In the genomic region with DNA sequence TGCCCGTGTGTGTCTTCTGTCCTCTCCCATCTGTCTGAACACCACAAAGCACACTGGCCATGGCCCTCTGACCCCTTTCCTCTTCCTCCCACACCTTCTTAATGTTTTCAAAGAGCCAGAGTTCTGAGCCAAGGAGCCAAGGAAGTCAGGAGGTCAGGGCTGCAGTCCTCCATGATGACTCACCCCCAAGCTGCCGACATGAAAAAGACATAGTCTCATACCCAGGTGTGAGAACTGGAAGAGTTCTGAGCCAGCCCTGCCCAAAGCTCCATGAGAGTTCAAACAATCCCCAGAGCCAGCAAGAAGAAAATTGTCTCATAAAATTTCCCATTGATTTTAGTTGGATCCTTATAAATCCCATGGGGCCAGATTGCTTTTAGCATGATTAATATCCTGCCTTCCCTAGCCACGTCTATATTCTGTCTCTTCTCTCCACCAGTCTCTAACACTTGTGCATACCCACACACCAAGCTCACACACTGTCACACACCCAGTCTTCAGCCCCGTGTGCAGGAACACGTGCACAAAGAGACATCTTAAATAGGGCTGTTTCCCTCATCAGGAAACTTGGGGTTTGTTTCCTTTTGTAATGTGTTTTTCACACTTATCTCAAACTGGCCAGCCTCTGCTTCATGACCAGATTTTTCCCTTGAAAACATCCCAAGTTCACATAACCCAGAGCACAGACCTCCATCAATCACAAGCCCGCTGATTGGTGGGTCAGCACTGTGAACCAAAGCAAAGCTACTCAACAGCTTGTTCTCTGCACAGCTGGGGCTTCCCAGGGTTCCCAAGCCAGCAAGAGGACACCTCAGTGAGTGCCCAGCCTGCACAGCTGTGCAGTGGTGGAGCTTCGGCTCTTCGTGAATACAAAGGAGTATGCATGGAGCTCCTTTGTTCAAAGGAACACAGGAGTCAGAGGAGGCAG, we compare ENCODE assay signal across 10 mouse cellular contexts.
DNase-seq lines count a peak whose midpoint lies in the region; ATAC-seq lines count a peak whose summit lies in the region.
"Had no signal": no experiment of that assay in that cellular context is flagged by ENCODE, and none has a peak within 500 bp of the region (broad histone marks: within the 10 kb centered on the region; RNA-seq: fewer than 3 reads in every experiment).

No protein-coding gene starts in this region.

- H3K36me3 ChIP-seq in hindbrain, embryonic 13.5 days, result no peaks in the 10 kb centered on the region
- no peaks in the 10 kb centered on the region for H3K36me3 ChIP-seq in hindbrain, embryonic 12.5 days
- H3K36me3 ChIP-seq in forebrain, embryonic 14.5 days (ENCODE audit: control insufficient read depth, insufficient read depth, low read length), result no peaks in the 10 kb centered on the region
- H3K36me3 ChIP-seq: liver, embryonic 12.5 days had no signal

- H3K4me2 ChIP-seq in hindbrain, embryonic 13.5 days, result no peak overlapping the region
- no peak overlapping the region for H3K4me2 ChIP-seq in hindbrain, embryonic 12.5 days (replicated peaks)
- H3K4me2 ChIP-seq in forebrain, embryonic 14.5 days (ENCODE audit: low read length), result no peak overlapping the region
- H3K4me2 ChIP-seq: liver, embryonic 12.5 days had no signal

- no peaks in the 10 kb centered on the region for H3K27me3 ChIP-seq in hindbrain, embryonic 13.5 days
- no peaks in the 10 kb centered on the region for H3K27me3 ChIP-seq in hindbrain, embryonic 12.5 days
- H3K27me3 ChIP-seq in forebrain, embryonic 14.5 days (replicated peaks; ENCODE audit: control insufficient read depth, insufficient read depth, low read length), result no peaks in the 10 kb centered on the region
- H3K27me3 ChIP-seq: CH12.LX; liver, embryonic 12.5 days had no signal

- no peaks in the 10 kb centered on the region for H3K9me3 ChIP-seq in hindbrain, embryonic 13.5 days
- no peaks in the 10 kb centered on the region for H3K9me3 ChIP-seq in hindbrain, embryonic 12.5 days (replicated peaks)
- no peaks in the 10 kb centered on the region for H3K9me3 ChIP-seq in forebrain, embryonic 14.5 days (replicated peaks; ENCODE audit: control insufficient read depth, low read length)
- H3K9me3 ChIP-seq: liver, embryonic 12.5 days had no signal

- H3K9ac ChIP-seq in hindbrain, embryonic 13.5 days, result no peak overlapping the region
- no peak overlapping the region for H3K9ac ChIP-seq in hindbrain, embryonic 12.5 days
- H3K9ac ChIP-seq in forebrain, embryonic 14.5 days (ENCODE audit: low read length), result no peak overlapping the region
- H3K9ac ChIP-seq: liver, embryonic 12.5 days had no signal

- WGBS in hindbrain, embryonic 13.5 days, result 51% methylated on average over 8 of the region's 8 CpGs
- 52% methylated on average over 8 of the region's 8 CpGs for WGBS in hindbrain, embryonic 12.5 days
- WGBS in forebrain, embryonic 14.5 days, result 70% methylated on average over 8 of the region's 8 CpGs

- H3K4me1 ChIP-seq in hindbrain, embryonic 13.5 days (replicated peaks), result peaks cover 17% of the 10 kb centered on the region
- peaks cover 9% of the 10 kb centered on the region; the same call in 1 of the 2 replicates for H3K4me1 ChIP-seq in hindbrain, embryonic 12.5 days
- H3K4me1 ChIP-seq in forebrain, embryonic 14.5 days (ENCODE audit: control insufficient read depth, insufficient read depth, low read length), result no peaks in the 10 kb centered on the region; the same call in 1 of the 2 replicates
- H3K4me1 ChIP-seq: liver, embryonic 12.5 days had no signal

- no peak overlapping the region for H3K4me3 ChIP-seq in hindbrain, embryonic 13.5 days
- no peak overlapping the region for H3K4me3 ChIP-seq in hindbrain, embryonic 12.5 days
- no peak overlapping the region for H3K4me3 ChIP-seq in forebrain, embryonic 14.5 days (ENCODE audit: low read depth, low read length)
- H3K4me3 ChIP-seq: liver, embryonic 12.5 days had no signal

- H3K27ac ChIP-seq in hindbrain, embryonic 13.5 days, result no peak overlapping the region
- no peak overlapping the region for H3K27ac ChIP-seq in hindbrain, embryonic 12.5 days
- H3K27ac ChIP-seq in forebrain, embryonic 14.5 days (ENCODE audit: low read depth, low read length), result no peak overlapping the region
- H3K27ac ChIP-seq: liver, embryonic 12.5 days had no signal

- peak; percentile 72 to 84 for DNase-seq in heart, adult 18-20 months
- peak; percentile 53 for DNase-seq in kidney, adult 9 months
- peak; percentile 73 for DNase-seq in lung, postnatal 36 days
- DNase-seq in frontal cortex, postnatal 14 days (ENCODE audit: low spot score in 2 of 2), result no peak
- no peak for DNase-seq in MN1 (ENCODE audit: low spot score)
- no peak for DNase-seq in forebrain, embryonic 14.5 days (ENCODE audit: low spot score)

- 0 out of 2 replicates have a peak, but pooled peaks have one; percentile 21 for ATAC-seq in hindbrain, embryonic 13.5 days (ENCODE audit: low FRiP score)
- ATAC-seq in hindbrain, embryonic 12.5 days (ENCODE audit: low FRiP score), result no peak
- ATAC-seq in forebrain, embryonic 14.5 days, result no peak
- ATAC-seq: liver, embryonic 12.5 days had no signal

Comparison
In these comparisons a context has a peak if more than half of its experiments do, and no peak if none do; other contexts are left out.
1. DNase-seq: peak in heart, adult 18-20 months (2 of 2), kidney, adult 9 months (single experiment) and lung, postnatal 36 days (single experiment); none in frontal cortex, postnatal 14 days (0 of 2), MN1 (single experiment) and forebrain, embryonic 14.5 days (single experiment).